Mouse (Mus musculus) G1E (cell line): ENCODE results near the gene Galns. TPM values are rescaled to one million over a fixed set of nuclear protein-coding genes. Genes with fewer than 3 reads are reported as not detected.

ENCODE experiments used
- ATAC-seq: 2 replicates; pipeline ENCODE4 v1.8.0; 2016; ENCODE audit warnings: mild to moderate bottlenecking; ENCODE audit not compliant: insufficient number of reproducible peaks, poor library complexity, low FRiP score, severe bottlenecking; ENCODE audit errors: extremely low read depth
- DNase-seq: peaks from one replicate; pipeline ENCODE4 v3.0.0; 2012; ENCODE audit warnings: low spot score
- H3K27me3 ChIP-seq: 2 replicates; pipeline ENCODE4 v1.6.1; 2012; ENCODE audit warnings: mild to moderate bottlenecking, low read length, inconsistent platforms; ENCODE audit not compliant: insufficient read depth
- H3K36me3 ChIP-seq: replicated peaks from 2 replicates; pipeline ENCODE3; 2012; ENCODE audit warnings: mild to moderate bottlenecking, inconsistent platforms
- H3K4me1 ChIP-seq: 2 replicates; pipeline ENCODE4 v1.6.1; 2012; ENCODE audit warnings: low read depth, low read length, inconsistent platforms, mixed read lengths; ENCODE audit not compliant: insufficient read depth
- H3K4me3 ChIP-seq: 2 replicates; pipeline ENCODE4 v1.5.1; 2012; ENCODE audit warnings: low read depth, mild to moderate bottlenecking, inconsistent platforms, low read length, moderate library complexity, mixed read lengths
- H3K9me3 ChIP-seq: replicated peaks from 2 replicates; pipeline ENCODE4 v1.6.1; 2012; ENCODE audit warnings: inconsistent platforms
- CTCF ChIP-seq: IDR thresholded peaks from 2 replicates; pipeline ENCODE4 v1.5.1; 2012; ENCODE audit warnings: low read depth, low read length, inconsistent platforms, mixed read lengths
- GATA1 ChIP-seq: IDR thresholded peaks from 2 replicates; pipeline ENCODE4 v1.6.1; 2012; ENCODE audit warnings: borderline replicate concordance, low read length, inconsistent platforms, mixed read lengths
- GATA2 ChIP-seq: IDR thresholded peaks from 2 replicates; pipeline ENCODE4 v1.6.1; 2012; ENCODE audit warnings: low read depth, low read length, inconsistent platforms, borderline replicate concordance
- POLR2AphosphoS5 ChIP-seq: IDR thresholded peaks from 2 replicates; pipeline ENCODE4 v1.6.1; 2012; ENCODE audit warnings: low read depth, low read length, inconsistent platforms; ENCODE audit not compliant: insufficient replicate concordance
- TAL1 ChIP-seq: conservative IDR thresholded peaks from 2 replicates; pipeline ENCODE4 v1.6.1; 2012; ENCODE audit warnings: low read depth, low read length, inconsistent platforms, mixed read lengths
- polyA plus RNA-seq: library from polyadenylated mRNA; stranded (reverse); fragments of >175 nt; gene quantifications from 2 replicates; pipeline ENCODE4 v1.2.3, GENCODE M21; 2012
- total RNA-seq, 2 experiments: library from RNA; stranded (forward) in 1 of 2; stranded (reverse) in 1 of 2; fragments of 200-1000 nt in 1 of 2; fragments of >200 nt in 1 of 2; fragmentation: Nextera tagmentation in 1 of 2; gene quantifications; 2 replicates each; pipeline ENCODE4 v1.2.3; 2014 to 2017

The Galns gene
- total and polyA plus RNA-seq, 3 experiments: 3.0 to 7.9 (median 6.0) TPM

GRCm38 (mm10) chr8:122556030-122557009, 54.9 kb downstream of the Galns start:
- peak overlapping the region; percentile 72 for H3K4me3 ChIP-seq
- TF ChIP-seq CTCF (no peak), POLR2AphosphoS5 (no peak), TAL1 (no peak), GATA1 (no peak), GATA2 (no peak)
- H3K36me3 ChIP-seq: peaks cover 2% of the 10 kb centered on the region
- peaks cover 61% of the 10 kb centered on the region for H3K4me1 ChIP-seq
- ATAC-seq: peak; percentile 86
- DNase-seq: peak; percentile 73
- no peaks in the 10 kb centered on the region for H3K27me3 ChIP-seq
- no peaks in the 10 kb centered on the region for H3K9me3 ChIP-seq

GRCm38 (mm10) chr8:122554786-122555185, 56.5 kb downstream of the Galns start:
- Histone ChIP-seq H3K4me1 (peaks cover 62% of the 10 kb centered on the region), H3K4me3 (no peak overlapping the region), H3K36me3 (peaks cover 4% of the 10 kb centered on the region), H3K9me3 (no peaks in the 10 kb centered on the region), H3K27me3 (no peaks in the 10 kb centered on the region)
- ATAC-seq (no peak), DNase-seq (no peak)
- TF ChIP-seq CTCF (no peak), POLR2AphosphoS5 (no peak), GATA2 (no peak), TAL1 (no peak), GATA1 (no peak)

- peaks cover 71% of the 10 kb centered on the region for H3K4me1 ChIP-seq
- no peaks in the 10 kb centered on the region for H3K9me3 ChIP-seq
- DNase-seq (peak; percentile 61), ATAC-seq (peak; percentile 30; the same call in 1 of the 2 replicates)
- peak within 1 kb of the TSS; percentile 86 for H3K4me3 ChIP-seq
- H3K36me3 ChIP-seq: peaks cover 28% of the 10 kb centered on the region
- TF ChIP-seq GATA1 (no peak), CTCF (peak; percentile 94)
- H3K27me3 ChIP-seq: no peaks in the 10 kb centered on the region
Observed at GRCm38 (mm10) chr8:122551265-122552051, 59.8 kb downstream of the Galns start, which contains the start of gene Piezo1. Piezo1 (minus strand) TSS chr8:122551329.

- DNase-seq: no peak
- peaks cover 33% of the 10 kb centered on the region for H3K36me3 ChIP-seq
- H3K9me3 ChIP-seq: no peaks in the 10 kb centered on the region
- peaks cover 71% of the 10 kb centered on the region for H3K4me1 ChIP-seq
- no peaks in the 10 kb centered on the region for H3K27me3 ChIP-seq
- TF ChIP-seq GATA1 (no peak), CTCF (no peak), TAL1 (no peak), POLR2AphosphoS5 (no peak), GATA2 (no peak)
- peak overlapping the region; percentile 86 for H3K4me3 ChIP-seq
- ATAC-seq: no peak
Observed at GRCm38 (mm10) chr8:122550995-122551264, 60.3 kb downstream of the Galns start.

GRCm38 (mm10) chr8:122550234-122550994, 60.8 kb downstream of the Galns start:
- TF ChIP-seq TAL1: no peak
- TF ChIP-seq CTCF: no peak
- TF ChIP-seq POLR2AphosphoS5: no peak
- TF ChIP-seq GATA2: no peak
- Histone ChIP-seq H3K4me1 (peaks cover 71% of the 10 kb centered on the region), H3K36me3 (peaks cover 35% of the 10 kb centered on the region), H3K27me3 (no peaks in the 10 kb centered on the region), H3K4me3 (peak overlapping the region; percentile 86), H3K9me3 (no peaks in the 10 kb centered on the region)
- DNase-seq (no peak), ATAC-seq (no peak)

- TF ChIP-seq GATA2 (no peak), POLR2AphosphoS5 (no peak), TAL1 (no peak), GATA1 (no peak), CTCF (no peak)
- 0 out of 2 replicates have a peak, but pooled peaks cover under 1% of the 10 kb centered on the region for H3K9me3 ChIP-seq
- peak overlapping the region; percentile 86 for H3K4me3 ChIP-seq
- no peaks in the 10 kb centered on the region for H3K27me3 ChIP-seq
- DNase-seq (no peak), ATAC-seq (no peak)
- peaks cover 78% of the 10 kb centered on the region for H3K4me1 ChIP-seq
- H3K36me3 ChIP-seq: peaks cover 45% of the 10 kb centered on the region
Observed at GRCm38 (mm10) chr8:122548891-122549439, 62.3 kb downstream of the Galns start.
